Mouse (Mus musculus): Measurements from ENCODE around the gene Ap2a1. TPM values are rescaled to one million over a fixed set of nuclear protein-coding genes. Genes with fewer than 3 reads are reported as not detected.
A peak's percentile ranks its signal among the peaks of the same experiment; 100 is the strongest.

Gene Ap2a1
- polyA plus RNA-seq, 1 experiment from 2014 or later: 128 TPM

GRCm38 (mm10) chr7:44928570-44928969 is 726 bp downstream of the Ap2a1 start:
- peak overlapping the region; percentile 99 for H3K4me3 ChIP-seq (ENCODE audit: low read length)
- peak overlapping the region; percentile 97 for H3K9ac ChIP-seq (ENCODE audit: low read depth, low read length)
- WGBS: 0% methylated on average over 1 of the region's 1 CpGs
- H3K4me1 ChIP-seq (ENCODE audit: control insufficient read depth, insufficient read depth, low read depth, low read length): peaks cover 20% of the 10 kb centered on the region
- ATAC-seq: no peak
- peaks cover 3% of the 10 kb centered on the region; the same call in 1 of the 2 replicates for H3K36me3 ChIP-seq (ENCODE audit: control insufficient read depth, insufficient read depth, low read length)
- no peaks in the 10 kb centered on the region for H3K27me3 ChIP-seq (replicated peaks; ENCODE audit: control insufficient read depth, insufficient read depth, low read length)
- no peaks in the 10 kb centered on the region for H3K9me3 ChIP-seq (ENCODE audit: control insufficient read depth, low read length)
- no peak overlapping the region for H3K27ac ChIP-seq (ENCODE audit: low read depth, low read length)
- H3K4me2 ChIP-seq (ENCODE audit: low read length): peak overlapping the region; percentile 80

GRCm38 (mm10) chr7:44925468-44925867 is 3.8 kb downstream of the Ap2a1 start:
- no peaks in the 10 kb centered on the region for H3K9me3 ChIP-seq (ENCODE audit: control insufficient read depth, low read length)
- ATAC-seq: no peak
- 71% methylated on average over 3 of the region's 3 CpGs for WGBS
- peaks cover 20% of the 10 kb centered on the region for H3K4me1 ChIP-seq (ENCODE audit: control insufficient read depth, insufficient read depth, low read depth, low read length)
- no peak overlapping the region for H3K9ac ChIP-seq (ENCODE audit: low read depth, low read length)
- no peaks in the 10 kb centered on the region for H3K27me3 ChIP-seq (replicated peaks; ENCODE audit: control insufficient read depth, insufficient read depth, low read length)
- no peak overlapping the region for H3K4me3 ChIP-seq (ENCODE audit: low read length)
- H3K27ac ChIP-seq (ENCODE audit: low read depth, low read length): no peak overlapping the region
- no peak overlapping the region for H3K4me2 ChIP-seq (ENCODE audit: low read length)
- peaks cover 20% of the 10 kb centered on the region for H3K36me3 ChIP-seq (ENCODE audit: control insufficient read depth, insufficient read depth, low read length)

- H3K4me3 ChIP-seq (ENCODE audit: low read length): no peak overlapping the region
- no peaks in the 10 kb centered on the region for H3K9me3 ChIP-seq (ENCODE audit: control insufficient read depth, low read length)
- H3K4me1 ChIP-seq (ENCODE audit: control insufficient read depth, insufficient read depth, low read depth, low read length): peaks cover 5% of the 10 kb centered on the region; the same call in 1 of the 2 replicates
- H3K27me3 ChIP-seq (replicated peaks; ENCODE audit: control insufficient read depth, insufficient read depth, low read length): no peaks in the 10 kb centered on the region
- peaks cover 20% of the 10 kb centered on the region for H3K36me3 ChIP-seq (ENCODE audit: control insufficient read depth, insufficient read depth, low read length)
- H3K27ac ChIP-seq (ENCODE audit: low read depth, low read length): no peak overlapping the region
- ATAC-seq: no peak
- no peak overlapping the region for H3K4me2 ChIP-seq (ENCODE audit: low read length)
- H3K9ac ChIP-seq (ENCODE audit: low read depth, low read length): no peak overlapping the region
Measured at GRCm38 (mm10) chr7:44922530-44922929, 6.8 kb downstream of the Ap2a1 start.

- Histone ChIP-seq H3K36me3 (ENCODE audit: control insufficient read depth, insufficient read depth, low read length) (peaks cover 32% of the 10 kb centered on the region), H3K9me3 (ENCODE audit: control insufficient read depth, low read length) (no peaks in the 10 kb centered on the region), H3K4me1 (ENCODE audit: control insufficient read depth, insufficient read depth, low read depth, low read length) (no peaks in the 10 kb centered on the region), H3K4me3 (ENCODE audit: low read length) (no peak overlapping the region), H3K4me2 (ENCODE audit: low read length) (no peak overlapping the region), H3K27ac (ENCODE audit: low read depth, low read length) (no peak overlapping the region), H3K27me3 (replicated peaks; ENCODE audit: control insufficient read depth, insufficient read depth, low read length) (no peaks in the 10 kb centered on the region), H3K9ac (ENCODE audit: low read depth, low read length) (no peak overlapping the region)
- 83% methylated on average over 5 of the region's 5 CpGs for WGBS
- ATAC-seq: no peak
Measured at GRCm38 (mm10) chr7:44919127-44919526, 10.2 kb downstream of the Ap2a1 start.

- no peak overlapping the region for H3K4me2 ChIP-seq (ENCODE audit: low read length)
- no peaks in the 10 kb centered on the region for H3K27me3 ChIP-seq (replicated peaks; ENCODE audit: control insufficient read depth, insufficient read depth, low read length)
- no peak overlapping the region for H3K4me3 ChIP-seq (ENCODE audit: low read length)
- H3K9ac ChIP-seq (ENCODE audit: low read depth, low read length): no peak overlapping the region
- 90% methylated on average over 3 of the region's 3 CpGs for WGBS
- no peaks in the 10 kb centered on the region for H3K4me1 ChIP-seq (ENCODE audit: control insufficient read depth, insufficient read depth, low read depth, low read length)
- H3K9me3 ChIP-seq (ENCODE audit: control insufficient read depth, low read length): no peaks in the 10 kb centered on the region
- no peak overlapping the region for H3K27ac ChIP-seq (ENCODE audit: low read depth, low read length)
- H3K36me3 ChIP-seq (ENCODE audit: control insufficient read depth, insufficient read depth, low read length): peaks cover 27% of the 10 kb centered on the region
- ATAC-seq: no peak
Measured at GRCm38 (mm10) chr7:44918219-44918618, 11.1 kb downstream of the Ap2a1 start.

- Histone ChIP-seq H3K4me3 (ENCODE audit: low read length) (no peak overlapping the region), H3K4me1 (ENCODE audit: control insufficient read depth, insufficient read depth, low read depth, low read length) (no peaks in the 10 kb centered on the region), H3K36me3 (ENCODE audit: control insufficient read depth, insufficient read depth, low read length) (peaks cover 15% of the 10 kb centered on the region), H3K4me2 (ENCODE audit: low read length) (no peak overlapping the region), H3K27ac (ENCODE audit: low read depth, low read length) (no peak overlapping the region), H3K27me3 (replicated peaks; ENCODE audit: control insufficient read depth, insufficient read depth, low read length) (no peaks in the 10 kb centered on the region), H3K9me3 (ENCODE audit: control insufficient read depth, low read length) (no peaks in the 10 kb centered on the region), H3K9ac (ENCODE audit: low read depth, low read length) (no peak overlapping the region)
- no peak for ATAC-seq
- WGBS: 95% methylated on average over 4 of the region's 4 CpGs
Measured at GRCm38 (mm10) chr7:44916881-44917280, 12.4 kb downstream of the Ap2a1 start.

- Histone ChIP-seq H3K9ac (ENCODE audit: low read depth, low read length) (no peak overlapping the region), H3K27me3 (replicated peaks; ENCODE audit: control insufficient read depth, insufficient read depth, low read length) (no peaks in the 10 kb centered on the region), H3K27ac (ENCODE audit: low read depth, low read length) (no peak overlapping the region), H3K36me3 (ENCODE audit: control insufficient read depth, insufficient read depth, low read length) (peaks cover 15% of the 10 kb centered on the region), H3K4me3 (ENCODE audit: low read length) (no peak overlapping the region), H3K9me3 (ENCODE audit: control insufficient read depth, low read length) (no peaks in the 10 kb centered on the region), H3K4me2 (ENCODE audit: low read length) (no peak overlapping the region), H3K4me1 (ENCODE audit: control insufficient read depth, insufficient read depth, low read depth, low read length) (no peaks in the 10 kb centered on the region)
- ATAC-seq: no peak
- WGBS: 89% methylated on average over 6 of the region's 6 CpGs
Measured at GRCm38 (mm10) chr7:44916191-44916590, 13.1 kb downstream of the Ap2a1 start.

- Histone ChIP-seq H3K9ac (ENCODE audit: low read depth, low read length) (no peak overlapping the region), H3K4me1 (ENCODE audit: control insufficient read depth, insufficient read depth, low read depth, low read length) (no peaks in the 10 kb centered on the region), H3K36me3 (ENCODE audit: control insufficient read depth, insufficient read depth, low read length) (peaks cover 21% of the 10 kb centered on the region), H3K27me3 (replicated peaks; ENCODE audit: control insufficient read depth, insufficient read depth, low read length) (no peaks in the 10 kb centered on the region), H3K4me3 (ENCODE audit: low read length) (no peak overlapping the region), H3K27ac (ENCODE audit: low read depth, low read length) (no peak overlapping the region), H3K9me3 (ENCODE audit: control insufficient read depth, low read length) (no peaks in the 10 kb centered on the region), H3K4me2 (ENCODE audit: low read length) (no peak overlapping the region)
- ATAC-seq: no peak
- WGBS: 96% methylated on average over 9 of the region's 9 CpGs
Measured at GRCm38 (mm10) chr7:44915314-44915713, 14.0 kb downstream of the Ap2a1 start.

GRCm38 (mm10) chr7:44914396-44914795 is 14.9 kb downstream of the Ap2a1 start:
- H3K4me1 ChIP-seq (ENCODE audit: control insufficient read depth, insufficient read depth, low read depth, low read length): no peaks in the 10 kb centered on the region
- ATAC-seq: no peak
- no peak overlapping the region for H3K4me3 ChIP-seq (ENCODE audit: low read length)
- peaks cover 23% of the 10 kb centered on the region for H3K36me3 ChIP-seq (ENCODE audit: control insufficient read depth, insufficient read depth, low read length)
- 75% methylated on average over 2 of the region's 2 CpGs for WGBS
- H3K27ac ChIP-seq (ENCODE audit: low read depth, low read length): no peak overlapping the region
- no peaks in the 10 kb centered on the region for H3K9me3 ChIP-seq (ENCODE audit: control insufficient read depth, low read length)
- H3K27me3 ChIP-seq (replicated peaks; ENCODE audit: control insufficient read depth, insufficient read depth, low read length): no peaks in the 10 kb centered on the region
- H3K9ac ChIP-seq (ENCODE audit: low read depth, low read length): no peak overlapping the region
- no peak overlapping the region for H3K4me2 ChIP-seq (ENCODE audit: low read length)
